Mouse (Mus musculus): ENCODE measurements at regions not wholly inside any gene's neighbourhood (a gene's known extent, or its start where the extent isn't known, plus 50 kb on each side); places are given as distances from the start of the nearest gene placed in this dataset.

GRCm38 (mm10) chr8:93691826-93692225, 117.9 kb upstream of the Gnao1 start:
- no peaks in the 10 kb centered on the region for H3K27me3 ChIP-seq (replicated peaks)
- WGBS = 72% methylated on average over 2 of the region's 2 CpGs
- ATAC-seq (replicated peaks) = no peak

GRCm38 (mm10) chr8:93697206-93697605, 112.6 kb upstream of the Gnao1 start:
- H3K27me3 ChIP-seq (replicated peaks) = no peaks in the 10 kb centered on the region
- H3K27ac ChIP-seq = no peak overlapping the region
- no peaks in the 10 kb centered on the region for H3K9me3 ChIP-seq
- WGBS = 66% methylated on average over 7 of the region's 7 CpGs
- H3K4me3 ChIP-seq = no peak overlapping the region
- no peak for ATAC-seq (replicated peaks)
- no peaks in the 10 kb centered on the region for H3K36me3 ChIP-seq (replicated peaks)
- H3K4me1 ChIP-seq = no peaks in the 10 kb centered on the region
- H3K4me2 ChIP-seq = no peak overlapping the region
- H3K9ac ChIP-seq = no peak overlapping the region

More at GRCm38 (mm10) chr8:93691826-93692225, 117.9 kb upstream of the Gnao1 start:
- no peaks in the 10 kb centered on the region for H3K9me3 ChIP-seq
- no peaks in the 10 kb centered on the region for H3K36me3 ChIP-seq (replicated peaks)
- peaks cover 14% of the 10 kb centered on the region; the same call in 1 of the 2 replicates for H3K4me1 ChIP-seq
- no peak overlapping the region for H3K4me3 ChIP-seq
- no peak overlapping the region for H3K27ac ChIP-seq
- no peak overlapping the region for H3K9ac ChIP-seq
- no peak overlapping the region for H3K4me2 ChIP-seq

- Histone ChIP-seq H3K4me3 (no peak overlapping the region), H3K9me3 (no peaks in the 10 kb centered on the region), H3K27ac (no peak overlapping the region), H3K27me3 (replicated peaks) (no peaks in the 10 kb centered on the region), H3K4me2 (no peak overlapping the region), H3K36me3 (replicated peaks) (no peaks in the 10 kb centered on the region), H3K4me1 (no peaks in the 10 kb centered on the region), H3K9ac (no peak overlapping the region)
- 91% methylated on average over 3 of the region's 3 CpGs for WGBS
- no peak for ATAC-seq (replicated peaks)
These were observed 111.3 kb upstream of the Gnao1 start for GRCm38 (mm10) chr8:93698508-93698907.

GRCm38 (mm10) chr8:93701391-93701790, 108.4 kb upstream of the Gnao1 start:
- H3K27me3 ChIP-seq (replicated peaks) = no peaks in the 10 kb centered on the region
- ATAC-seq (replicated peaks) = no peak
- H3K4me1 ChIP-seq = no peaks in the 10 kb centered on the region
- no peaks in the 10 kb centered on the region for H3K9me3 ChIP-seq
- H3K36me3 ChIP-seq (replicated peaks) = no peaks in the 10 kb centered on the region
- H3K4me2 ChIP-seq = no peak overlapping the region
- no peak overlapping the region for H3K4me3 ChIP-seq
- no peak overlapping the region for H3K9ac ChIP-seq
- H3K27ac ChIP-seq = no peak overlapping the region
- 81% methylated on average over 3 of the region's 3 CpGs for WGBS

- H3K4me3 ChIP-seq = no peak overlapping the region
- H3K4me1 ChIP-seq = no peaks in the 10 kb centered on the region
- H3K27ac ChIP-seq = no peak overlapping the region
- no peak overlapping the region for H3K9ac ChIP-seq
- no peaks in the 10 kb centered on the region for H3K27me3 ChIP-seq (replicated peaks)
- H3K4me2 ChIP-seq = no peak overlapping the region
- no peaks in the 10 kb centered on the region for H3K9me3 ChIP-seq
- WGBS = 88% methylated on average over 3 of the region's 3 CpGs
- H3K36me3 ChIP-seq (replicated peaks) = no peaks in the 10 kb centered on the region
- no peak for ATAC-seq (replicated peaks)
These were observed 97.6 kb upstream of the Gnao1 start for GRCm38 (mm10) chr8:93712066-93712706.

GRCm38 (mm10) chr8:93713221-93713620, 96.5 kb upstream of the Gnao1 start:
- H3K4me1 ChIP-seq = no peaks in the 10 kb centered on the region
- H3K27ac ChIP-seq = no peak overlapping the region
- ATAC-seq (replicated peaks) = no peak
- 85% methylated on average over 2 of the region's 2 CpGs for WGBS
- H3K27me3 ChIP-seq (replicated peaks) = no peaks in the 10 kb centered on the region
- no peak overlapping the region for H3K4me2 ChIP-seq
- no peaks in the 10 kb centered on the region for H3K9me3 ChIP-seq
- no peak overlapping the region for H3K4me3 ChIP-seq
- no peaks in the 10 kb centered on the region for H3K36me3 ChIP-seq (replicated peaks)
- no peak overlapping the region for H3K9ac ChIP-seq

- H3K27ac ChIP-seq = no peak overlapping the region
- no peaks in the 10 kb centered on the region for H3K27me3 ChIP-seq (replicated peaks)
- no peaks in the 10 kb centered on the region for H3K36me3 ChIP-seq (replicated peaks)
- no peak for ATAC-seq (replicated peaks)
- no peak overlapping the region for H3K4me3 ChIP-seq
- no peak overlapping the region for H3K9ac ChIP-seq
- 89% methylated on average over 15 of the region's 15 CpGs for WGBS
- peaks cover 21% of the 10 kb centered on the region for H3K4me1 ChIP-seq
- H3K4me2 ChIP-seq = no peak overlapping the region
- H3K9me3 ChIP-seq = no peaks in the 10 kb centered on the region
These were observed 84.8 kb upstream of the Gnao1 start for GRCm38 (mm10) chr8:93724896-93725489.

GRCm38 (mm10) chr8:93729124-93729930, 80.4 kb upstream of the Gnao1 start:
- 44% methylated on average over 15 of the region's 15 CpGs for WGBS
- ATAC-seq (replicated peaks) = no peak
- Histone ChIP-seq H3K9ac (no peak overlapping the region), H3K4me1 (peaks cover 14% of the 10 kb centered on the region), H3K27me3 (replicated peaks) (no peaks in the 10 kb centered on the region), H3K27ac (peak overlapping the region; percentile 61), H3K4me2 (no peak overlapping the region), H3K9me3 (no peaks in the 10 kb centered on the region), H3K36me3 (replicated peaks) (no peaks in the 10 kb centered on the region), H3K4me3 (no peak overlapping the region)

GRCm38 (mm10) chr8:93730738-93731700, 78.7 kb upstream of the Gnao1 start:
- Histone ChIP-seq H3K27ac (peak overlapping the region; percentile 9; the same call in 1 of the 2 replicates), H3K27me3 (replicated peaks) (no peaks in the 10 kb centered on the region), H3K4me3 (no peak overlapping the region), H3K4me2 (no peak overlapping the region), H3K36me3 (replicated peaks) (no peaks in the 10 kb centered on the region), H3K4me1 (peaks cover 14% of the 10 kb centered on the region), H3K9ac (no peak overlapping the region), H3K9me3 (no peaks in the 10 kb centered on the region)
- no peak for ATAC-seq (replicated peaks)
- WGBS = 50% methylated on average over 14 of the region's 14 CpGs

GRCm38 (mm10) chr8:93734818-93735217, 74.9 kb upstream of the Gnao1 start:
- H3K4me3 ChIP-seq = no peak overlapping the region
- ATAC-seq (replicated peaks) = no peak
- no peak overlapping the region for H3K4me2 ChIP-seq
- peaks cover 2% of the 10 kb centered on the region for H3K4me1 ChIP-seq
- H3K9ac ChIP-seq = no peak overlapping the region
- no peaks in the 10 kb centered on the region for H3K36me3 ChIP-seq (replicated peaks)
- H3K27me3 ChIP-seq (replicated peaks) = no peaks in the 10 kb centered on the region
- no peak overlapping the region for H3K27ac ChIP-seq
- WGBS = 67% methylated on average over 4 of the region's 4 CpGs
- H3K9me3 ChIP-seq = no peaks in the 10 kb centered on the region

GRCm38 (mm10) chr8:93740281-93740680, 69.5 kb upstream of the Gnao1 start:
- peaks cover 4% of the 10 kb centered on the region; the same call in 1 of the 2 replicates for H3K4me1 ChIP-seq
- no peaks in the 10 kb centered on the region for H3K27me3 ChIP-seq (replicated peaks)
- H3K4me3 ChIP-seq = no peak overlapping the region
- no peak overlapping the region for H3K4me2 ChIP-seq
- H3K9ac ChIP-seq = no peak overlapping the region
- no peaks in the 10 kb centered on the region for H3K9me3 ChIP-seq
- 51% methylated on average over 3 of the region's 3 CpGs for WGBS
- H3K27ac ChIP-seq = no peak overlapping the region
- no peaks in the 10 kb centered on the region for H3K36me3 ChIP-seq (replicated peaks)
- ATAC-seq (replicated peaks) = no peak

GRCm38 (mm10) chr8:93748720-93749119, 61.0 kb upstream of the Gnao1 start:
- Histone ChIP-seq H3K9me3 (no peaks in the 10 kb centered on the region), H3K27me3 (replicated peaks) (no peaks in the 10 kb centered on the region), H3K36me3 (replicated peaks) (no peaks in the 10 kb centered on the region), H3K27ac (no peak overlapping the region), H3K9ac (no peak overlapping the region), H3K4me1 (peaks cover 4% of the 10 kb centered on the region; the same call in 1 of the 2 replicates), H3K4me3 (no peak overlapping the region), H3K4me2 (no peak overlapping the region)
- no peak for ATAC-seq (replicated peaks)
- 69% methylated on average over 1 of the region's 1 CpGs for WGBS

All from midbrain, embryonic 15.5 days (tissue).